In genomic region chr9:20726859-20727600, GRCm38 (mm10) we compare ENCODE assay signal across 8 mouse cellular contexts. TPM values are rescaled to one million over a fixed set of nuclear protein-coding genes. Genes with fewer than 3 reads are reported as not detected.
DNase-seq lines count a peak whose midpoint lies in the region; ATAC-seq lines count a peak whose summit lies in the region.

No protein-coding gene starts in this region.

- peaks cover 51% of the 10 kb centered on the region for H3K27me3 ChIP-seq in lung, embryonic 16.5 days (ENCODE audit: control insufficient read depth, insufficient read depth, low read depth, low read length)
- H3K27me3 ChIP-seq in forebrain, embryonic 12.5 days = peaks cover 76% of the 10 kb centered on the region

- peak overlapping the region; percentile 51 for H3K9ac ChIP-seq in lung, embryonic 16.5 days (ENCODE audit: low read length)
- H3K9ac ChIP-seq in forebrain, embryonic 12.5 days = peak overlapping the region; percentile 66

- H3K4me2 ChIP-seq in lung, embryonic 16.5 days (ENCODE audit: low read depth, low read length) = peak overlapping the region; percentile 96
- peak overlapping the region; percentile 99 for H3K4me2 ChIP-seq in forebrain, embryonic 12.5 days

- no peaks in the 10 kb centered on the region for H3K36me3 ChIP-seq in lung, embryonic 16.5 days (ENCODE audit: control insufficient read depth, insufficient read depth, low read length)
- no peaks in the 10 kb centered on the region for H3K36me3 ChIP-seq in forebrain, embryonic 12.5 days (replicated peaks)

- peak; percentile 6 to 11 for DNase-seq in cerebellum, adult 18-20 months
- no peak for DNase-seq in cerebellum, adult 8-10 months
- DNase-seq in lung, postnatal 25 days (ENCODE audit: low spot score) = no peak
- peak; percentile 23 for DNase-seq in kidney, postnatal 14 days
- peak; percentile 55 for DNase-seq in neural tube, embryonic 10.5 days (ENCODE audit: extremely low spot score, low spot score)
- no peak for DNase-seq in layer of hippocampus, adult 11-12 months (ENCODE audit: low spot score)

- ATAC-seq in lung, embryonic 16.5 days (ENCODE audit: low read depth) = peak; percentile 35
- ATAC-seq in forebrain, embryonic 12.5 days (ENCODE audit: low FRiP score) = peak; percentile 69

- WGBS in lung, embryonic 16.5 days = under 1% methylated on average over 53 of the region's 54 CpGs
- WGBS in forebrain, embryonic 12.5 days = under 1% methylated on average over 50 of the region's 54 CpGs

- peaks cover 15% of the 10 kb centered on the region for H3K4me1 ChIP-seq in lung, embryonic 16.5 days (replicated peaks; ENCODE audit: control insufficient read depth, insufficient read depth, low read length)
- H3K4me1 ChIP-seq in forebrain, embryonic 12.5 days = peaks cover 27% of the 10 kb centered on the region

- no peak overlapping the region for H3K27ac ChIP-seq in lung, embryonic 16.5 days (ENCODE audit: low read length)
- 0 out of 2 replicates have a peak overlapping the region, but pooled peaks have one; percentile 25 for H3K27ac ChIP-seq in forebrain, embryonic 12.5 days

- no peaks in the 10 kb centered on the region for H3K9me3 ChIP-seq in lung, embryonic 16.5 days (ENCODE audit: control insufficient read depth, low read length)
- no peaks in the 10 kb centered on the region for H3K9me3 ChIP-seq in forebrain, embryonic 12.5 days

- peak overlapping the region; percentile 53 for H3K4me3 ChIP-seq in lung, embryonic 16.5 days (ENCODE audit: low read length)
- peak overlapping the region; percentile 59 for H3K4me3 ChIP-seq in forebrain, embryonic 12.5 days (replicated peaks)

RNA-seq across cellular contexts. Expression of gene Olfm2, which starts 19.1 kb away (rescaled TPM):
- 2.9 and 3.7 TPM in 2 replicates for polyA plus RNA-seq in lung, embryonic 16.5 days (2015; fragmentation: Nextera tagmentation; extraction: Ambion mirVana)
- polyA plus RNA-seq in forebrain, embryonic 12.5 days (2016; fragmentation: Nextera tagmentation; extraction: Ambion mirVana) = 35.2 and 36.4 TPM in 2 replicates

Comparison
In these comparisons a context has a peak if more than half of its experiments do, and no peak if none do; other contexts are left out.
1. DNase-seq: peak in cerebellum, adult 18-20 months (2 of 2), kidney, postnatal 14 days (single experiment) and neural tube, embryonic 10.5 days (single experiment); none in cerebellum, adult 8-10 months (single experiment), lung, postnatal 25 days (single experiment) and layer of hippocampus, adult 11-12 months (single experiment).